Mouse (Mus musculus) cerebellum, adult 2 months (tissue): ENCODE data around the gene Hist3h2ba. TPM values are rescaled to one million over a fixed set of nuclear protein-coding genes. Genes with fewer than 3 reads are reported as not detected.

ENCODE experiments used
- DNase-seq, 2 experiments: peaks; one replicate each; pipeline ENCODE4 v3.0.0; 2021
- H3K27ac ChIP-seq: fragments of 200-500 bp; 2 replicates; pipeline ENCODE4 v1.5.1; 2012; ENCODE audit warnings: low read length, control low read depth, inconsistent platforms; ENCODE audit not compliant: insufficient read depth
- H3K27me3 ChIP-seq: fragments of 200-500 bp; 2 replicates; pipeline ENCODE4 v1.6.1; 2012; ENCODE audit warnings: inconsistent platforms, mild to moderate bottlenecking, low read length, moderate library complexity; ENCODE audit not compliant: control insufficient read depth, insufficient read depth
- H3K4me1 ChIP-seq: fragments of 200-500 bp; 2 replicates; pipeline ENCODE4 v1.6.1; 2011; ENCODE audit warnings: low read length; ENCODE audit not compliant: control insufficient read depth, insufficient read depth
- H3K4me3 ChIP-seq: fragments of 200-500 bp; replicated peaks from 2 replicates; pipeline ENCODE3; 2011; ENCODE audit warnings: mild to moderate bottlenecking, low read depth, low read length, control low read depth; ENCODE audit not compliant: insufficient read depth
- CTCF ChIP-seq: fragments of 200-500 bp; IDR thresholded peaks from 2 replicates; pipeline ENCODE4 v1.5.1; 2011; ENCODE audit warnings: low read depth, mild to moderate bottlenecking, control low read depth, low read length, moderate library complexity, borderline replicate concordance; ENCODE audit not compliant: insufficient read depth
- POLR2A ChIP-seq: fragments of 200-500 bp; IDR thresholded peaks from 2 replicates; pipeline ENCODE4 v1.6.1; 2011; ENCODE audit warnings: low read length, control low read depth, borderline replicate concordance; ENCODE audit not compliant: insufficient read depth
- WGBS: fragments of 180-500 bp; shearing (Covaris S2); methylation state at CpG from one replicate; pipeline ENCODE4 v1.1.7; 2018; 5-methylcytosine and 5-hydroxymethylcytosine counted together
- polyA plus RNA-seq: library from polyadenylated mRNA; depleted of rRNA; stranded (reverse); fragments of >200 nt; gene quantifications from 2 replicates; pipeline ENCODE4 v1.2.3, GENCODE M21; 2012

The Hist3h2ba gene
- polyA plus RNA-seq, 1 experiment: 154 TPM

DNA sequence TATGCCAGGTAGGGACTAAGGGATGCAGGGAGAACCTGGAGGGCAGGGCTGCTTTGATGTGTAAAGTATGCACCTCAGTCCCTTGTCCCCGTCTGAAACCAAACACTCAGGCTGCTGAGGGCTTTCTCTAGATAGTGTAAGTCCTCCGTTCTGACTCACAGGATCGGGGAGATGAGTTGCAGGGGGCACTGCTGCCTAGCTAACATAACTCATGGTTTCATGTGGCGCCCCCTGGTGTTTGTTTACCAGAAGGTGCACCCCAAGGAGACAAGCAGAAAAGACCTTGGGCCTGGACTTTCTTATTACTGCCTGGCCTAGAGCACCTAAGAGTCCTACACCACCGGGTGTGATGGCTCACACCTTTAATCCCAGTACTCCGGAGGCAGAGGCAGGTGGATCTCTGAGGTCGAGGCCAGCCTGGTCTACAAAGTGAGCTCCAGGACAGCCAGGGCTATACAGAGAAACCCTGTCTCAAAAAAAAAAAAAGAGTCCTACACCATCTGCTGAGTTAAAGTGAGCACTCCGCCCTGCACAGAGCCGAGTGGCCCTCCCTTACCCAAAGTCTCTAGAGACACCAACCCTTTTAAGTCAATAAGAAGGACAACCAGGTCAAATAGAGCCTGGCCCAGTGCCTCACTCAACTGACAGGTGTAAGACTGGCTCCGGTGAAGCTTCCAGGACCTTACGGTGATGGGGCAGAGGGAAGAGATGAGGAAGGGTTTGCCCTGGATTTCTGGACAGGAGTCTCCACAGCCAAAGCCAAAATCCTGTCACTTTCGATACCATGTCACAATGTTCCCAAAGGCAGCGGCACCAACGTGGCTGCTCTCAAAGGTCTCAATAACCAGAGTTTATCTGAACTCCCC lies 31.6 kb upstream of the Hist3h2ba start:
- H3K27me3 ChIP-seq: no peaks in the 10 kb centered on the region
- no peak overlapping the region for H3K4me3 ChIP-seq
- TF ChIP-seq POLR2A (no peak), CTCF (peak; percentile 42; the same call in 1 of the 2 replicates)
- 29% methylated on average over 14 of the region's 14 CpGs for WGBS
- no peak overlapping the region for H3K27ac ChIP-seq
- H3K4me1 ChIP-seq: peaks cover 4% of the 10 kb centered on the region; the same call in 1 of the 2 replicates
- no peak for DNase-seq

DNA sequence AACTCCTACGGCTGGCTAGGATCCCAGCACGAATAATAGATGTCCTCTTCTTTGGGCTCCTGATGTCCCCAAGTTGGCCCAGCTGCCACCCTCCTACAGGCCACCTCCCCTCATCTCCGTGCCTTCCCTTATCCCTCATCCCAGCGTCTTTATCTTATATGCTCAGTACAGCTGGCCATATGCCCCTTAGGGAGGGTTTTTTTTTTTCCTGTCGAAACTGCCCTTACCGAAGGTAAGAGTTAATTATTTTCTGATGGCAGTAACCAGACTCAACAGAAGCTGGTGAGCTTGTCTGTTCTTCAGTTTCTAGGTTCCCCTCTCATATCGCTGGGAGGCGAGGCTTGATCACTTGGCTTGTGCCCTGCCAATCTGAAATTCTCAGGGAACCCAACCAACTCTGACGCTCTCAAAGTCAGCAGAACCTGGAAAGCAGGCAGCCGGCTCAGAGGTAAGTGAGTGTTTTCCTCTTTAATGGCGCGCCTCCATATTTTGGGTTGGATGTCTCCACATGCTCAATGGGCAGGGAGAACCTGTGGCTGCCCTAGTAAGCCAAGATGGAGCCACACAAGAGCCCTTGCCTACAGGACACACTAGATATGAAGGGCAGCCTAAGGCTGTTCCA lies 30.9 kb upstream of the Hist3h2ba start, which contains the start of gene Btnl10:
Btnl10 (plus strand) TSS at position 164 of the 622 bp plus-strand sequence.
- H3K27me3 ChIP-seq: no peaks in the 10 kb centered on the region

GRCm38 (mm10) chr11:58918759-58919158 lies 30.0 kb upstream of the Hist3h2ba start:
- 70% methylated on average over 5 of the region's 5 CpGs for whole genome bisulfite sequencing
- Histone ChIP-seq H3K27me3 (no peaks in the 10 kb centered on the region), H3K4me3 (no peak overlapping the region), H3K4me1 (peaks cover 4% of the 10 kb centered on the region; the same call in 1 of the 2 replicates), H3K27ac (no peak overlapping the region)
- no peak for TF ChIP-seq POLR2A
- TF ChIP-seq CTCF: no peak
- no peak for DNase-seq

More for the DNA sequence above, 30.9 kb upstream of the Hist3h2ba start, which contains the start of gene Btnl10:
- peaks cover 4% of the 10 kb centered on the region; the same call in 1 of the 2 replicates for H3K4me1 ChIP-seq
- H3K27ac ChIP-seq: no peak within 1 kb of the TSS
- DNase-seq: no peak
- no peak for TF ChIP-seq CTCF
- no peak for TF ChIP-seq POLR2A
- WGBS: 50% methylated on average over 12 of the region's 12 CpGs
- H3K4me3 ChIP-seq: no peak within 1 kb of the TSS

GRCm38 (mm10) chr11:58922420-58922819 lies 26.3 kb upstream of the Hist3h2ba start:
- no peak for TF ChIP-seq CTCF
- TF ChIP-seq POLR2A: no peak
- 84% methylated on average over 9 of the region's 9 CpGs for WGBS
- Histone ChIP-seq H3K27ac (no peak overlapping the region), H3K4me3 (no peak overlapping the region), H3K27me3 (no peaks in the 10 kb centered on the region), H3K4me1 (no peaks in the 10 kb centered on the region; the same call in 1 of the 2 replicates)
- DNase-seq: no peak

- no peak for TF ChIP-seq POLR2A
- TF ChIP-seq CTCF: no peak
- H3K27me3 ChIP-seq: no peaks in the 10 kb centered on the region
- H3K27ac ChIP-seq: no peak overlapping the region
- no peaks in the 10 kb centered on the region; the same call in 1 of the 2 replicates for H3K4me1 ChIP-seq
- no peak overlapping the region for H3K4me3 ChIP-seq
- no peak for DNase-seq
- WGBS: 95% methylated on average over 2 of the region's 3 CpGs
Measured at GRCm38 (mm10) chr11:58926651-58927050, 22.1 kb upstream of the Hist3h2ba start.

DNA sequence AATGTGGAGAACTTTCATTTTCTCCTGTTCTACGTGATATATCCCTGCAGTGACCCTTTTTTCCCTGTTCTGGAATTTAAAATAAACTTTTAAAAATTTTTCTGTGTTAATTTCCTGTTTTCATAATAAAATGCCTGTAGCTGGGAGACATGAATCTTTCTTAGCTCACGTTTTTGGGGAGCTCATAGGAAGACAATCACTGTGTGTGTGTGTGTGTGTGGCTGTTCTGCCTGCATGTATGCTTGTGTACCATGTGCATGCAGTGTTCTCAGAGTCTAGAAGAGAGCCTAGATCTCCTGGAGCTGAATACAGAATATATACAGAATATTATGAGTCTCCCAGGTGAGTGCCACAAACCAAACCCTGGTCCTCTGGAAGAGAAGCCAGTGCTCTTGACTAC lies 21.7 kb upstream of the Hist3h2ba start:
- Histone ChIP-seq H3K27me3 (no peaks in the 10 kb centered on the region), H3K27ac (no peak overlapping the region), H3K4me3 (no peak overlapping the region), H3K4me1 (no peaks in the 10 kb centered on the region; the same call in 1 of the 2 replicates)
- WGBS: 94% methylated on average over 2 of the region's 2 CpGs
- no peak for TF ChIP-seq POLR2A
- TF ChIP-seq CTCF: no peak
- DNase-seq: no peak

- TF ChIP-seq POLR2A (no peak), CTCF (peak; percentile 77)
- Histone ChIP-seq H3K27ac (no peak overlapping the region), H3K4me1 (no peaks in the 10 kb centered on the region; the same call in 1 of the 2 replicates), H3K27me3 (no peaks in the 10 kb centered on the region), H3K4me3 (peak overlapping the region; percentile 39)
- 33% methylated on average over 20 of the region's 20 CpGs for WGBS
- peak; percentile 51 to 65 for DNase-seq
Measured at GRCm38 (mm10) chr11:58927790-58928651, 20.7 kb upstream of the Hist3h2ba start.
